Mouse (Mus musculus): ENCODE measurements around the gene Olfr173.

Gene Olfr173

GRCm38 (mm10) chr16:58800168-58800567 lies at the start of gene Olfr173:
Gene Olfr173 (minus strand): TSS chr16:58800268.
- DNase-seq (ENCODE audit: low read depth, low spot score), result no peak

GRCm38 (mm10) chr16:58826732-58827319 lies 26.8 kb upstream of the Olfr173 start, which contains the start of gene Olfr175-ps1:
Gene Olfr175-ps1 (minus strand): TSS chr16:58826782.
- no peak for DNase-seq (ENCODE audit: low read depth, low spot score)

GRCm38 (mm10) chr16:58763076-58763475 lies 37.0 kb downstream of the Olfr173 start, which contains the start of gene Olfr172:
Gene Olfr172 (minus strand): TSS chr16:58763176.
- no peak for DNase-seq (ENCODE audit: low read depth, low spot score)

- DNase-seq (ENCODE audit: low read depth, low spot score), result no peak
These were observed 43.9 kb downstream of the Olfr173 start for GRCm38 (mm10) chr16:58756191-58756590.

- DNase-seq (ENCODE audit: low read depth, low spot score), result no peak
These were observed 48.8 kb downstream of the Olfr173 start for GRCm38 (mm10) chr16:58751314-58751713.

GRCm38 (mm10) chr16:58746715-58747114 lies 53.4 kb downstream of the Olfr173 start:
- no peak for DNase-seq (ENCODE audit: low read depth, low spot score)
